Mouse (Mus musculus) Muller cell, postnatal 12 days (primary cell): Measurements from ENCODE around the gene Anks1b.

Source experiments
- DNase-seq: peaks from one replicate; pipeline ENCODE4 v3.0.0-alpha.2; 2015; ENCODE audit errors: inconsistent ontology term

Anks1b gene

DNA sequence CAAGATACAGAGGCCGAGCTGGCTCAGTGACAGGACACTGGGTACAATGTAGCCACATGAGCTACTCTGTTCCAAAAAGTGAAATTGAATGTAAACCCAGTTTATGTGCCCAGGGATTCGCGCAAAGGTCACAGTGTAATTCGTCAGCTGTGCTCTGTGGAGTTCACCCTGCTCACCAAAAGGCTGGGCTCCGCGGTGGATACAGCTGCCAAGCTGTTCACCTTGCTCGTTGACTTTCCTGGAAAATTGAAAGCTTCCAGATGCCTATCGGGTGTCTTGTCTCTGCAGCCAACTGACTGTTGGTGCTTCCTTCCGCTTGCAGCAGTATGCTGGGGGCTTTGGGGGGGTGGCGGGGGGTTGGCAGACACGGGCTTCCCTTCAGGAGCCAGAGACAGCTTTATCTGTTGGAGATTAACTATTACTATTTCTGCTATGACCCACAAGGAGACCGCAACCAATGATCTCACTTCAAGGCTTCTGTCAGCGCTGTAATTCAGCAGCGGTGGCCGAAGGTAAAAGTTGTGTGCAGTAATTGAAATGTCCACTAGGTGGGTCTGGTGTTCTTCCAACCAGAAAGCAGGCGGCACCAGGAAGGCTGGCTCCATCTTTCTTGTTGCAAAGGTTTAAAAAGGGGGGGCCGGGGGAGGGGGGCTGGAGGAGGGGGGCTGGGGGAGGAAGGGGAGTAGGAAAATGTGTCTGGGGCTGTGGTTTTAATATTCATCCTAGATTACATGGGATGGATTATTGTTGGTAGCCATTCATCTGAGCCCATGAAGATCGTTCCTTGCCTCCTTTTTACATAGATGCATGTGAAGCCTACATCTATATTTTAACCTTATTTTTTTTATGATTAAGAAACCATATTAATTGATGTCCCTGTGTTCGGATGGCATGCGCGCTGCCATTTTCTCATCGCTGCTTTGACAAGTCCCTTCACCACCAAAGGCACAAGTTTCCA is 855.4 kb downstream of the Anks1b start:
- peak; percentile 50 for DNase-seq

DNA sequence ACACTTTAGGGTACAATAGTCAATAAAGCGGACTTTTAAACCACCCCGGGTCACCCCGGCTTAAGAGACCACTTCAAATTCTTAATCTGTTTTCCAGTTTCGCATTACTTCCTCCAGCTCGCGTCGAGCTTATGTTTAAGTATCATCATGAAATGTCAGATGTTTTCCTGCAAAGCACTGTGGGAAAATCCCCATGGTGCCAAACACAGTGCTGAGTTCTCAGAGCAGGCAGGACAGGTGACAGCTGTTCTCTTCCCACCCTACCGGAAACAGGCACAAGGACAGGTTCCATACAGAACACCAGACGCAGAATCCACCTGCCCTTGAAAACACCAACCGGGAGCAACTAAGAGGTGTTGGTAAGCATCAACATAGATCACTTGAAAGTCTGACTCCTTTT is 856.2 kb downstream of the Anks1b start:
- DNase-seq = no peak

DNA sequence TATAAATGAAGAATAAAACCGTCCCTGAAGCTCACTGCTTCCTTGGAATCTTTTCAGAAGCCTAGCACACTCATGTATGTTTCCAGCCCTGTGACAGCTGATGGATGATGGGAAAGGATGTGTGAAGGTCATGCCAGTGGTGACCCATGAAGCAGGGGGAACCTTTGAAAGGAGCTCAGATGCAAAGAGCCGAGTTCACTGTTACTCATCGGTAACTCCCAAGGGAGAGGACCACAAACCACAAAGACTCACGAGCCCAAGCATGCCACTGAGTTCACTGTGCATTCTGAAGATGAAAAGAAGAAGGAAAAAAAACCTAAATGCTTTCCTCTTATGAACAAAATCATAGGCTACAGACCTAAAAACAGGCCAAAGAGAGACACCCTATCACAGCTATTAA is 859.5 kb downstream of the Anks1b start:
- no peak for DNase-seq

DNA sequence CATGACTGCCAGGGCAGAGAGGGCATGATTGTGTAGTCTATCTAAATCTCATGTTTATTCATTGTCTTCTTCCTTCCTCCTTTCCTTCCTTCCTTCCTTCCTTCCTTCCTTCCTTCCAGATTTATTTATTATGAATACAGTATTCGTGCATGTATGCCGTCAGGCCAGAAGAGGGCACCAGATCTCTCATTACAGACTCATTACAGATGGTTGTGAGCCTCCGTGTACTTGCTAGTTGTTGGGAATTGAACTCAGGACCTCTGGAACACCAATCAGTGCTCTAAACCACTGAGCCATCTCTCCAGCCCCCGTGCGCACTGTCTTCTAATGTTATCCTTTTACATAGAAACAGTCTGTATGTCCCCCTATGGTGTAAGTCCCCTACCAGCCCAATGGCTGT is 860.3 kb downstream of the Anks1b start:
- no peak for DNase-seq

DNA sequence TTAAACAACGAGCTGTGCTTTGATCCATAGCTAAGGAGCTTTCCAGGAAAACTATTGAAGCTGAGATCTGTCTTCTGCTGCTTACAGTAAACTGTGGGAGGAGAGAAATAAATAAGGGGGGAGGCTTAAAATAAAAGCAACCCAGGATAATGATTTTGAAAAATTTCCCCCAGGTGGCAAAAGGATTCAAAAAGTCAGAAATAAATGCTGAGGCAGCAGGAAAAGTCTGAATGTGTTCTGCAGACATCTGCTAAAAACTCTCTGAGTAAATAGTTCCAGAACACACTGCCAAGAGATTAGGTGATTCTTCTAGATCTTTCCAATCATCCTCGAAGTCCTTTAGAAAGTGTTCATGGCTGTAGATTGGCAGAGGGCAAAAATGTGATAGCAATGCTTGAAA is 865.2 kb downstream of the Anks1b start:
- DNase-seq = no peak

DNA sequence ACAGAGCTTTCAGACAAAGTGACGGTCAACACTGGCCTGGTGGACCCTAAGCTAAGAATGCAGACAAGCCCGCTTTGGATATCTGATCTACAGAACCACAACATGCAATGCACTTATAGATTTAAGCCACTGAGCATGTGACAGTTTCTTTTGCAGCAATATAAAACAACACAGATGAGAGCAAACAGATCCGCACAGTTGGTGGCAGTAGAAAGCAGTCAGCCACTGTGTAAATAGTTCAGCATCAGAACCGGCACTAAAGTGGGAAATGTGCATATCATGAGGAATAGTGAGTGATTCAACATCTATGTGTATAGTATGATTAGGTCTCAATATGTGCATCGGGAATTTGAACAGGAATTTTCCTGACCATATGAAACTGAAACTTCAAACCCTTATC is 867.6 kb downstream of the Anks1b start:
- no peak for DNase-seq

DNA sequence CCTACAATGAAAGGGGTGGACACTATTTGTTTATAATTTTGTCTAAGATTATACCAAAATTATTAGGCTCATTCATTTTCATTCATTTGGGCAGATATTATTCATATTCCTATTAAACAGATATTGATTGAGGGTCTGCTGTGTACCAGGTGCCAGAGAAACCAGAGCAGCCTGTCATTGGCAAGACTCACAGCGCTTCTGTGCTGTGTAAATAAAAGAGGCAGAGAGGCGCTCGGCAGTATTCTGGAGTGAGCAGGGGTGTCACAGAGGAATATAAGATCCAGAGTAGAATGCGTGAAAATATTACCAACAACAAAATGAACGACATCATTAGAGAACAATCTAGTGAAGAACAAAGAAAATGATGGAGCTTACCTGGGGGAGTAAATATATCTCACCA is 878.6 kb downstream of the Anks1b start:
- no peak for DNase-seq

DNA sequence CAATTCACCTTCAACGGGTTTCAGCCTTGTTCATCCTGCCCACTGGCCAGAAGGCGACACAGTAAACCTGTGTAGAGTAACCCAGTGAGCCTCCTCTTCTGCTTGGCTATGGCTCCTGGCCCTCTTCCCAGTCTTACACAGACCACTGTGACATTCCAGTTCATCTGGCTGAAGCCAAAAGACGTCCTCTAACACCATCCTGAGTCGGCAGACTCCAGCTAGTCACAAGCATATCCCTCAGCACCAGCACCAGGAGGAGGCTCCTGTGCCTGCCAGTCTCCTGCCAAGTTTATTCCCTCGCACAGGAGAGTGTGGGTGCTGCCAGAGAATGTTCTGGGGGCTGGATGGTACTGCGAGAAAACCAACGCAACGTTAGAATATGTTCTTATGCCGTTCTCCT is 879.8 kb downstream of the Anks1b start:
- DNase-seq = peak; percentile 24

DNA sequence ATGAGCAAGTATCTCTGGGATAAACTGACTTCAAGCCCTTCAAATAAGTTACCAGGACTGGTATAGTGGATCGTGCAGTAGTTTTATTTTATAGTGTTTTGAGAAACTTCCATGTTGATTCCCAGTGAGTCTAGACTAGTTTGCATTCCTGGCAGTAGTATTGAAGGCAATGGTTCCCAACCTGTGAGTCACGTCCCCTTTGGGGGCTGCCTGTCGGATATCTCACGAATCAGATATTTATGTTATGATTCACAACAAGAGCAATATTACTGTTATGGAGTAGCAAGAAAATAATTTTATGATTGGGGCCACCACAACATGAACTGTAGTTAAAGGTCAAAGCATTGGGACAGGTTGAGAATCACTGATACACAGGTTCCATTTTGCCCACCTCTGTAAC is 884.5 kb downstream of the Anks1b start:
- DNase-seq = peak; percentile 10

DNA sequence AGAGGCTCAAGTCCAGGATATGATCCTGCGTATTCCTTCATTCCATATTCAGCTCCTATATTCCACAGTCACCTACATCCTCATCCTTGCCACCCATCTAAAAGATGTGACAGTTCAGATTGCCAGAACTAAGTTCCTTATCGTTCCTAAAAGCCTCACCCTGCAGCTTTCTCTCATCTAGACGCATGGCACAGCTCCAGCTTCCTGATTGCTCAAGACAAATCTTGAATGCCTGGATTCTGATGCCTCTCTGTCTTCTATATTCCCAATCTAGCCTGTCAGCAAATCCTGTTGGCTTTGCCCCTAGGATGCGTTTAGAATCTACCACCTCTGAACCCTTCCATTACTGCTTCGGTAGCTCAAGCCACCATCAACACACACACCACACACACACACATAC is 886.6 kb downstream of the Anks1b start:
- no peak for DNase-seq

DNA sequence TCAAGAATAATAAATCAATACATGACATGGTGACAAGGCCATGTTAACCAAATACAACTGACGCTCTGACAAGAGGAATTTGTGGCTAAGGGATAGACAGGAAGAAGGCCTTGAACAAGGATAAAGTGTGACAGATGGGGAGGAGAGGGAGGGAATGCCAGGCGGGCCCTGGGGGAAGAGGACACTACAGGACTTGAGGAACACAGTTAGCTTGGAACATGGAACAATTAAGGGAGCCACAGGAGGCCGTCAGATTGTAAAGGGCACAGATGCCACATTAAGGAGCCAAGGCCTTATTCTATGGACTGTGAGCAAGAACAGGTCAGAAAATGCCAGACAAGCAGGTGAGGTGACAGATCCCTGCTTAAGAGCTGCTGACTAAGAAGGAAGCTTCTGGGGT is 893.0 kb downstream of the Anks1b start:
- no peak for DNase-seq

DNA sequence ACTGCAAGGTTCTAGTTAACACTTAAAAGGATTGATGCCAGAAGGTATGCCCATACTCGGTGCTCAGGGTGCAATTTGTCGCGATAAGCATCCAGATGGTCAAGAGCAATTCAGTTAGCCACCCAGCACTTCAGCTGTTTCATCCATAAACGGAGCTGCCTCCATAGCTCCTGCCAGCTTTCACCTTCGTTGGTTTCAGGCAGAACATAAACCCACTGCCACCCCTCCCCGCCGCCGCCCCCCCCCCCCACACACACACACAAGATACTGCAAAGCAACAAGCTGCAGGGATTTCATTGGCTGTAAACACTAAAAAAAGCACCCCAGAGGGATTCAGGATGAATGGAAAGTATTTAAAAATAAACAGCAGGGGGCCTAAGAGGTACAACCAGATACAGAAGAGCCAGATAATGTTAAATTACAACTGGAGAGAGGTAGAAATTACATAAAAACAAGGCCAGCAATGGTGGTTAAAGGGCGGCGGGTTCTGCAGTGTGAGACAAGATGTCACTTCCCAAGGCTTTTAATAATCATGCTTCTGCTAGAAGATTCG is 897.2 kb downstream of the Anks1b start:
- no peak for DNase-seq

DNA sequence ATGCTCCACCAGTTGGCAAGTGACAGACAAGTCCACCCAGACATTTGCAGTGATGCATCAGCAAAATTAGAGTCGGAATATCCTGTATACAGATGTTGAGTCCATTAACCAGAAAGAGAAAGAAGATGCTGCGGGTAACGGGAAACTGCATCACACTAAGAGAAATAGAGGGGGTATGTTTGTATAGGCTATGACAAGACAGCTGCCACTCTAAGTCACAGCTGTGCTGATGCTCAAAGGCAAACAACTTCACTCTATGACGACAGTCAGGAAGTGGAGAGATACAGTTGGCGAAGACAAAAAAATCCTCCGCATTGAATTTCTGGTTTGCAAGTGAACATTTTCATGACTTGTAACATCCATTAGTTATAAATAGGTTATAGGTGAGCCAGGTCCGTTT is 897.7 kb downstream of the Anks1b start:
- DNase-seq = no peak

DNA sequence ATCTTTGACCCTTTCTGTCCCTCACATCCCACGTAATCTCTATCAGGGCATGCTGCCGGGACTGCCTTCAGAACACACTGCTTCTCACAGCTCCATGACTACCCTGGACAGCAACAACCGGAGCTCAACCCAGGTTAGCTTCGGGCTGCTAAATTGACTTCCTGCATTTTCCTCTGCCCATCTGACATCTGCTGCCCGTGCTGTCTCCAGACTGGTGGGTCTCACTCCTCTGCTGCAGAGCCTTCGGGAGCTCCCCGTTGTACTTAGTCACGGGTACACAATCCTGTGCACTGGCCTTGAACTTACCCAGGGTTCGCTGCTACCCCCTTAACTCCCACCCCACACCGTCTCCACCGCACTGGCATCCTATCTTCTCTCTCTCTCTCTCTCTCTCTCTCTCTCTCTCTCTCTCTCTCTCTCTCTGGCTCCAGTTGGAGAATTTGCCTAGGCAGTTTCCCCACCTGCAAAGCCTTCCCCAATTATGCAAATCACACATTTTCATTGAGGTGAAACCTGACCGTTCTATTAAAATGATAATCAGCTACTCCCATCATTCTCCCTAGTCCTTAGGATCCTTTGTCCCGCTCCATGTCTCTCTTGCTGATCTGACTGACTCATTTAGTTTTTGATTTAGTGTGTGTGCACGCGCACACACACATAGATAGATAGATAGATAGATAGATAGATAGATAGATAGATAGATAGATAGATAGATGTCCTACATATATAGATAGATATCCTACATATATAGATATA is 898.3 kb downstream of the Anks1b start:
- peak; percentile 22 for DNase-seq

DNA sequence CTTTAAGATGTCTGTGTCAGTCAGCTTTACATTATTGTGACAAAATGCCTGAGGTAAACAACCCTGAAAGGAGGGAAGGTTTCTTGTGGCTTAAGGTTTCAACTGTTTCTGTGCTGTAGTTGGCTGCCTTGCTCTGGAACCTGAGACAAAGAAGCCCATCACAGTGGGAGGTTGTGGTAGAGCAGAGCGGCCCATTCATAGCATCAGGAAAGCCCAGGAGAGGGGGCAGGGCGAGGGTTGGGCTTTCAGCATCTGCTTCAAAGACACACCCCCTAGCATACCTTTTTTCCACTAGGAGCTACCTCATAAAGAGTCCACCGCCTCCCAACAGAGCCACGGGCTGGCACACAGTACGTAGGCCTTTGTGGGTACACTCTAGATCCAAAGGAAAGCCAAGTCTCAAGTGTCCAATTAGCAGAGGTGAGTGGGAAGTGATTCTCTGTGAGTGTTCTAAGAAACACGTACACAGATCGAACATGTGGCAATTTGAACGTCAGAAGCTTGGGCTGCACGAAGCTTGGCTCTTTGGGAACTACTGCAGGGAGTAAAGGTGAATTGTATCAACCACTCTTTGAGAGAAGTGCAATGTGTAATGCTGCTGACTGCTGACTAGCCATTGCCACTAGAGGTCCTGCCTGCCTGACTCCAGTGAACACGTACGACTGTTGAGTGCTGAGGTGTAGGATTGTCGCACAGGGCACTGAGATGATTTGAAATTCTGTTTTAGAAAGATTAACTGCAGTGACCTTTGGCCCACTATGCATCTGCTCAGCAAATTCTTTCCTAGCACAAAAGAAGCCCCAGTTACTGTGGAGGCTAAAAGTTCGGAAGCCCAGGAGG is 906.5 kb downstream of the Anks1b start:
- no peak for DNase-seq

DNA sequence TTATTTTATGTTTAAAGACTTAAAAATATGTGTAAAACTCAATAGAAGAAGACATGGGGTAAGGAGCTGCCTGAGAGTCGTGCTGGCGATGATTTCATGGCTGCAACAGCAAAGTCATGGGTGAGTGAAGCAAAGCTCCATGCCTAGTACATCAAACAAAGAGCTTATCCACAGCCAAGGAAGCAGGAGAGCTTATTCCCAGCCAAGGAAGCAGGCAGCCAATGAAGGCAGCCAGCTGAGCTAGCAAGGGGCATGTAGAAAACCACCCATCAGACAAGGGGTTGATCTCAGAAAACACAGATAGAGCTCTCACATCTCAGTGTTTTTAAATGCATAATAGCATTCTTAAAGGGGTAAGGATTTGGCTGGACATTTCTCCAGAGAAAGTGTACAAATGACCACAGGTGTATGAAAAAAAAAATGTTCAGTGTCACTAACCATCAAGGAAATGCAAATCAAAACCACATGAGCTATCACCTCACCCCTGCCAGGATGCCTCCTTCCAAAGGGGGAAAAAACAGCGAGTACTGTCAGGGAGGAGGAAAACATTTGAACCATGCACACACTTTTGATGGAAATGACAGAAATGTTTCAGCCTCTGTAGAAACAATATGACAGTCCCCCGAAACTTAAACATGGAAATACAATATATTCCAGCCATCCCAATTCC is 911.8 kb downstream of the Anks1b start:
- no peak for DNase-seq

DNA sequence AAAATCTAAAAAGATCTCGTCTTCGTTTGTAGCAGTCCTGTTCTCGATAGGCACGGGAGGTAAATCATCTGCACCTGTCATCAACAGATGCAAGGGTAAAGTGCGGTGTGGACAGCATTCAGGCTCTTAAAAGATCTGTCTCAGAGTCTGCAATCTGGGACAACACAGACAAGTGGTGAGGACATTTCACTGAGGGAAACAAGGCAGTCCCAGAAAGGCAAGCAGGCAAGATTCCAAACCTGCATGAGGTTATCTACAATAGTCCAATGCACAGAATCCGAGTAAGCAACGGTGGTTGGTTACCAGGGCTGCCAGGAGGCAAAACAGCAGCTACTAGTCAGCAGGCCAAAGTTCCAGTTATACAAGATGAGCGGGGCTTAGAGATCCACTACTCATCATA is 912.4 kb downstream of the Anks1b start:
- DNase-seq = no peak

DNA sequence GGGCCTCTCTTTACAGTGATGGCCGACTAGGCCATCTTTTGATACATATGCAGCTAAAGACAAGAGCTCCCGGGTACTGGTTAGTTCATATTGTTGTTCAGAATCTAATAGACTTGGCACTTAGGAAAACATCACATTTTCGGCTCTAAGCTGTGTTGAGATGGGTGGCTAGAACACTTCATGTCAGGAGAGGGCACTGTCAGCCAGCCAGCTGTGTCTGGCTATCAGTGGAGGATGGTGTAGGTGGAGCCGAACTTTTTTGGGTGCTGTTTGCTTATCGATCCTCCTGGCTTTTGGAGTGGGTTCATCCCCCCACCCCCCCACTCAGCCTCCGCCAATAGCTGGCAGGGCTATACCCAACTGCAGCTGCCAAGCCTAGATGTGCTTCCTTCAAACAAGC is 929.8 kb downstream of the Anks1b start:
- DNase-seq = no peak

DNA sequence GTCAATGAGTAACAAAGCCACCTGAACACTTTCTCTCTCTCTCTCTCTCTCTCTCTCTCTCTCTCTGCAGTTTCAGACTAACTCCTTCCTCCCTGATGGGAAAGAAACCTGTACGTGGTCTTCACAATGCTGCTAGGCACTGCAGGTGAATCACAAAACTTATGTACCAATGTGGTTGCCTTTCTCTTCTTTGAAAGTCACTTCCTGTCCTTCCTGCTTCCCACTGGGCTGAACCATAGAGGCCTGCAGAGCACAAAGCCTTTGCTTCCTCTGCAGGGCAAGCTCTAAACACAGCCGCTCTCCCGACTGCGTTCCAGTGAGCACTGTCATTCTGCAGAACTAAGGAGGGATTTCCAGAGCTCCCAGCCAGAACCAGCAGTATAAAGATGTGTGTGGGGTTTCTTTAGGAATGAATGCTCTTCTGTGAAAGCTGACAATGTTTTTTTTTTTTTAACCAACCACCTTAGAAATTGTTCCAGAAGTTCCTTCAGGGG is 931.3 kb downstream of the Anks1b start:
- DNase-seq = peak; percentile 5

DNA sequence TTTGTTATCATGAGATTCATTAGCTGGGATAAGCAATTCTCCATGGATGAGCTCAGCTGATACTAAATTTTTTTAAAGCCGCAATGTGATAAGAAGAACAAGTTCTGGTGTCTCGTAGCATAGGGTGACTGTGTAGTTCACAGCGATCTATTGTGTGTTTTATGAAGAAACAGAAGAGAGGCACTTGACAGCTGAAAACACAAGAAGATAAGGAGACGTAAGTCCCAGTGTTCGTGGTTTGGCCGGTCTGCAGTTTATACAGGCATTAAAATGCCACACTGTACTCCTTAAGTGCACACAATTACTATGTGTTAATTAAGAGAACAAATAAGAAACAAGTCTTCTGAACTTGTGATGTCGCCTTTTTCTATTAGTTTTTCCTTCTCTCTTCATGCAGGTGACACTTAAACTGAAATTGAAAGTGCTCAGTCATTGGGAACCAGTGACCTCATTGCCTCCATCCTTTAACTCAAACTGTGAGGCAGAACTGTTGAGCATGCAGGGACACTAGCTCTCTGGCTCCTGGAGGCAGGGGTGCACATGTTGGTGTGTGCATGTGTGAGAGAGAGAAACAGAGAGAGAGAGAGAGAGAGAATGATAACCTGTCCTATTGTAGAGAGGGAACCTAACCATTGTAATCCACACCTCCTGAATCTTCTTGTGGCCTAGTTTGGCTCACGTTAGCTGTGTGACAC is 935.5 kb downstream of the Anks1b start:
- DNase-seq = no peak
